Mouse (Mus musculus) gastrocnemius, postnatal 14 days (tissue): ENCODE measurements around the gene Hic1. TPM values are rescaled to one million over a fixed set of nuclear protein-coding genes. Genes with fewer than 3 reads are reported as not detected.

Source experiments
- DNase-seq: peaks from one replicate; pipeline ENCODE4 v3.0.0; 2021; ENCODE audit warnings: mixed read lengths
- intact Hi-C: fragments of 180-260 bp; cut with DNase I; formaldehyde crosslinking; loops from one replicate; pipeline ENCODE4 v1.15.1; 2025; ENCODE audit warnings: low total_unique reads
- long read RNA-seq, 2 experiments: library from polyadenylated mRNA; stranded (forward); transcript quantifications; one replicate each; pipeline ENCODE4 v2.0.0; 2021
- total RNA-seq, 2 experiments: library from RNA; stranded (reverse); gene quantifications; 2 replicates each; pipeline ENCODE4 v1.2.3; 2021

The Hic1 gene
- 10 to 100 TPM; 12.3 to 18.9 TPM for total RNA-seq
- long read RNA-seq, experiment 1, partial matches to known transcripts, result 0 of 7 reads
- long read RNA-seq, experiment 1, other reads (novel, unspliced or antisense), result 2 of 7 reads
- long read RNA-seq, experiment 2, transcript Hic1-201 (2 exons, 3,497 nt), result major isoform, 6 of 7 reads
- long read RNA-seq, experiment 2, partial matches to known transcripts, result 0 of 7 reads
- long read RNA-seq, experiment 2, other reads (novel, unspliced or antisense), result 1 of 7 reads

GRCm38 (mm10) chr11:75169405-75170080, at the start of gene Hic1:
Hic1 (minus strand) TSS chr11:75169519.
- no peak for DNase-seq
- intact Hi-C loops, result no loop called here

- no peak for DNase-seq
- intact Hi-C loops, result no loop called here
Observed at GRCm38 (mm10) chr11:75214081-75214950, 45.0 kb upstream of the Hic1 start.

DNA sequence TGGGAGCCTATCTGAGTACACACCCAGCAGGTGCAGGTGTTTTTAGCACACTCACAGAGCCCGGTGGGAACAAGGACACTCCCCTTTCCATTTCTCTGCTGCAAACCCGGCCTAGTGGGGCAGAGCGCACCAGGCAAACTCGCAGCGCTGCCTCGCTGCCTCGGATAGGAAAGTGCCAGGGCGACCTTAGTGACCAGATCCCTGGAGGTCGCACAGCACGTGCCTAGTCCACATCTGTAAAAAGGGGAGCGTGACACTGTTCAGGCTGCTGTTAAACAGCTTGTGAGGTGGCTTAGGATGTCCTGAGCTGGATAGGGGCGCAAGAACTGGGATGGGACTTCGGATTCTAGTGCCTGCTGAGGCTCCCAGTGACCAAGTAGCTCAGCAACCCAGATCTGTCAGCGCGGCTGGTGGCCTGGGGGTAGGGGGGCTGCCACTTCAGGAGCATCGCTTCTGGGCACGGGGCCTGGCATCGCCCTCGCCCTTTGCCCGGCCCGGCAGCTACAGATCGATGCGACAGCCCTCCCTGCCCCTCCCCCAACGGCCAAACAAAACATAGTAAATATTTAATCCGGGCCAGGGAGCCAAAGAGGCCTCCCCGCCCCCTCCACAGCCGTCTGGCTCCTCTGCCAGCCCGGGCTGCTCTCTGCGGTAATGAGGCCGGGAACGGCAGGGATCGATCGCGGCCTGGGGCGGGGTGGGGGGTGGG, 44.2 kb upstream of the Hic1 start:
- intact Hi-C loops, result no loop called here
- peak; percentile 38 for DNase-seq

DNA sequence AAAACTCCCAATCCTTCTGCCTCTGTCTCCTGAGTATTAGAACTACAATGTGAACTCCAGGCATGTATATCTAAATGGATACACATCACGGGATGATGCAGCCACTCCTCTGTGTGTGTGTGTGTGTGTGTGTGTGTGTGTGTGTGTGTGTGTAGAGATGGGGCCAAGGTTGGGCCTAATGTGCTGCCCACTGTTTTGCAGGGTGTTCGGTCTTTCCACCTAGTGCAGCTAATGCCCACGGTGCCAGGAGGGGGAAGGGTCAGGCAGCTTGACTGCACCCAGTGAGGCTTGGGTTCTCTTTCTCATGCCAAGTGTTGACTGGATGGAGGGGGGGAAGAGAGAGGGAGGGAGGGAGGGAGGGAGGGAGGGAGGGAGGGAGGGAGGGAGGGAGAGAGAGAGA, 43.6 kb upstream of the Hic1 start:
- intact Hi-C loops, result no loop called here
- no peak for DNase-seq

GRCm38 (mm10) chr11:75212031-75212667, 42.8 kb upstream of the Hic1 start:
- peak; percentile 63 for DNase-seq
- intact Hi-C loops, result no loop called here

DNA sequence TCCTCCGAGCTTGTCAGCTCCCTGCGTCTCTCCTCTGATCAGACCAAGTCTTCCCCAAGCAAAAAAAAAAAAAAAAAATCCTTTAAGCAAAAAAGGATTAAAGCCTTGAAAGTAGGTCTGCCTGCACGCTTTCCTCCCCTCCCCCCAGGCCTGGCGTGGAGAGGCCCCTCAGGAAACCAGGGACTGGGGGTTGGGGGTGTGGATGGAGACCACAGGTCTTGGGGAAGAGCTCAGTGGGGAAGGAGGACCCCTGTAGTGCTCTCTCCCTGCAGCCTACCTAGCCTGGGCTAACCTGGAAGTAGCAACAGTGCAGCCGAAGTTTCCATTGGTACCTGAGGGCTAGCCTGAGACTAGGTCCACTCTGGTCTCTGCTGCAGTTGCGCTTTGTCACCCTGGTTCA, 41.4 kb upstream of the Hic1 start:
- DNase-seq, result no peak
- intact Hi-C loops, result no loop called here

- no peak for DNase-seq
- intact Hi-C loops, result no loop called here
Observed at GRCm38 (mm10) chr11:75210093-75210492, 40.8 kb upstream of the Hic1 start.

- DNase-seq, result no peak
- intact Hi-C loops, result no loop called here
Observed at GRCm38 (mm10) chr11:75209363-75209762, 40.0 kb upstream of the Hic1 start.

DNA sequence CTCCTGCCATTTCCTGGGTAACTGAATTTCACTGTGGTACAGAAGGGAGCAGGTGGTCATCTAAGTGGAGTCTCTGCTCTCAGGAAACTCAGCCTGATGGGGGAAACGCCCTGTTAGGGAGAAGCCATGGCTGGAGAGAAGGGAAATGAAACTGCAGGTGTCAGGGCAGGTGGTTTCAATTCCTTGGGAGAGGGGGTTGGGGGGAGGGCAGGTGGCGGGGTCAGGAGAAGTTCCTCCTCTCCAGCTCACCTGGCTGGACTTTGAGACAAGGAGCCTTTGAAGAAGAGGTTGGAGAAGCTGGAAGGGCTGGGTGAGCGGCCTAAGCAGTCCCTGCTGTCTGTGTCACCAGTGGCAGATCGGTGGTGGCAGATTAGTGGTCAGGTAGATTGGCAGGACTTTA, 37.0 kb upstream of the Hic1 start:
- intact Hi-C loops, result no loop called here
- DNase-seq, result no peak

DNA sequence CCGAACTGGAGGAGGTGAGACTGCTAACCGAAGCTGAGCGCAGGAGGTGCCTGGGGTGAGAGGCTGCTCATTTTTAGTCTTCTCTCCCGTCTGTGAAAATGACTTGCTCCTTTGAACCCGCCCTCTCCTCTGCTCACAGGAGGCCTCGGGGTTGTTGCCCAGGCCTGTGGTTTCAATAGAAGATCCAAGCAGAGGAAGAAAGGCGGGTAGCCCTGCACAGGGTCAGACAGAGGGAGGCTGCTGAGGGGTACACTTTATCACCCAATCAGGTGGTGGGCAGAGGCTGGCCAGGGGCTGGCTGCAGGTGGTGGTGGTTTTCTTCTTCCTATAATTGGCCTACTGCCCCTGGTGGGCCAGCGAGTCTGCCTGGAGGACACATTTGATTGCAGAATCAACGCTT, 35.2 kb upstream of the Hic1 start:
- no peak for DNase-seq
- intact Hi-C loops, result no loop called here

GRCm38 (mm10) chr11:75203926-75204325, 34.6 kb upstream of the Hic1 start:
- no peak for DNase-seq
- intact Hi-C loops, result no loop called here

DNA sequence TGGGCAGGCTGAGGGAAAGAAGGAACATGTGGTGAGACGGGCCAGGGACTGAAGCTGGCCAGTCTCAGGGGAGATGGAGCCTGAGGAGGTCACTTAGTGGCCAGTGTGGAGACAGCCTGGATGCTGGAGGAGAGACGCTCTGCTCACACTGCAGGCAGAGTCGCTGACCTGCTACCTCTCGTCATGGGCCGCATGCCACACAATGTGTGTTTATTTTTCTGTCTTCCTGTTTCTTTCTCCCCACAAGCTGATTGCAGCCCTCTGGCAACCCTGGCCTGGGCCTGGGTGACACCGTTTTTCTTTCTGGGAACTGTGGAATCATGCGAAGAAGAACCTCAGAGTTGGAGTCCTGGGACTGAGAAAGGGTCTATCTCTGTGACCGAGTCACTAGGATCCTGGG, 32.4 kb upstream of the Hic1 start:
- intact Hi-C loops, result no loop called here

DNA sequence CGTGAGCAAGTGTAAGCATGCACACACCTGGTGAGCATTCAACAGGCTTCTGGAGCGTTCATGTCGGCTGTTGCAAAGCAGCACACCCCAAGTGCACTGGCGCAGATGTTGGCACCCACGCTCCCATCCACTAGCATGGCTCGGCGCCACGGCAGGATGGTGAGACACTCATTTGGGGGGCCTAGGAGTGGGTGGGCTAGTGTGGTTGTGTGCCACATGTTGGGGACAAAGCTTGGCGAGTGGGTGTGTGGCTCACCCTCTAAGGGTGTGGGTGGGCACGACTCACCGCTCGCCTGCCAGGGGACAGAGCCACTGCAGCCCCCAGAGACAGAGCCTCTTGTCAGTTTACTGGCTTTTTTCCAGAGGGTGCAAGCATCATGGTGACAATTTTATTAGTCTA, 31.6 kb upstream of the Hic1 start:
- no peak for DNase-seq
- intact Hi-C loops, result no loop called here

More for the DNA sequence above, 32.4 kb upstream of the Hic1 start:
- no peak for DNase-seq

DNA sequence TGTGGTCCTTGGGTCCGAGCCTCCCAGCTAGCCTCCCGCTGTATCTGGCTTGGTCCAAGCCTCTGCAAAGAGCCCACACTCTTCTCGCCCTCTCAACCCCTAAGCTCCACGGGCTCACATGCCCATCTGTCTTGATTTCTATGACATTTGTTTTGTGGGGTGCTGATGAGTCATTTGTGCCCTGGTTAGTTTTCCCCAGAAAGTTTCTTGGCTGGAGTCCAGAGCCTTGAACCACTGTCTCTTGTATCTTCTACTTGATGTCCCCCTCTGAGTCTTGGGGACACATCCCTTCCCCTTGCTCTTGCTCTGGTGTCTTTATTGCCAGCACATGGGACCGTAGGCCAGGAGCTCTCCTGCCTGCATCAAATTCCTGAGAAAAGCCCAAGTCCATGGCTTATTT, 30.6 kb upstream of the Hic1 start:
- no peak for DNase-seq
- intact Hi-C loops, result no loop called here

- intact Hi-C loops, result no loop called here
- DNase-seq, result no peak
Observed at GRCm38 (mm10) chr11:75198792-75199191, 29.5 kb upstream of the Hic1 start.

- intact Hi-C loops, result no loop called here
- no peak for DNase-seq
Observed at GRCm38 (mm10) chr11:75197956-75198355, 28.6 kb upstream of the Hic1 start.

DNA sequence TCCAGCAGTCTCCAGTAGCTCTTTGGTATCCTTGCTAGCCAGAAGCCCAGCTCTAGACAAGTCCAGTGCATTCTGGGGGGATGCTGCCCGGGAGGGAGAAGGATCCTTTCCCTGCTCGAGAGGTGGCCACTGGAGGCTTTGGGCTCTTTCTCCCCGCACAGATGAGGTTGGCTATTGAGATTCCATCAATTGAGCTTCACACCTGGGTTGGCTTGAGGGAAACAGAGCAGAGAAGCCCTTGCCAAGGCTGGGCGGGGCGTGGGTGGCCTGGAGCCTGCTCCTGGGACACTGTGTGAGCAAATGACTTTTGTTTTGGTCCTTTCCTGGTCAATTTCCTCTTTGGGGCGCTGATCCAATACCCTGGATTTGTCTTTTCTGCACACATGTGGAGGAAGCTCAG, 26.8 kb upstream of the Hic1 start:
- DNase-seq, result no peak
- intact Hi-C loops, result no loop called here

- DNase-seq, result peak; percentile 35
- intact Hi-C loops, result loop anchor here (5.0 kb wide), 2 partner anchors 37 to 97 kb away; no protein-coding TSS in a partner anchor
Observed at GRCm38 (mm10) chr11:75194850-75195461, 25.6 kb upstream of the Hic1 start.
